ENCODE assay signal across 13 mouse cellular contexts in the genomic region with DNA sequence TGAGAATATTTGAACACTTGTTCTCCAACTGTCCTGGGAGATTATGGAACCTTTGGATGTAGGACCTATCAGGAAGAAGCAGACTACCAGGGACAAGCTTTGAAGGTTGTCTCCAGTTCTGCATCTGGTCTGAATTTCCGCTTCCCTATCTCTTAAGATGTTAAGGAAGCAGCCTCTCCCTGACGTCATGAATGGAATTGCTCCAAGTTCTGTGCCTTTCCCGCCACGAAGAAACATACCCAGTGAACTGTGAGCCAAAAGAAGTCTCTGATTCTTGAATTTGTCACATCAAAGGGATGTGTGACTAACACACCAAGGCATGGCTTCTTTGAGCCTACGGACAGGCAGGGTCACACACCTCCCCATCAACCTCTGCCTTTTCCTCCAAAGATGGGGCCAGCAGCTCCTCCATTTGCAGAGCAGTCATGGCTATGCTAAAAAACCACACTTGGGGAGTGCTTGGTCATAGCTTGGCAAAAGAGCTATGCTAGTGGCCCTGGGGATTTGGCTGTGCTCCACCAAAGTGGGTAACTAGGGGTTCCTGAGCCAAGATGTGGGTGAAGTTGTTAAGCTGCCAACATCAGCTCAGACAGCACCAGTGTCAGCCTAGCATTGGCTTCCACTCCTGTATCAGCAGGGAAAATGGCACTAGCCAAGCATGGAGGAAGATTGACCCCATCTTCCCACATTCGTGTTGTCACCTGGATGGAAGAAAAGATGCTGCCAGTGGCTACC.
DNase-seq lines count a peak whose midpoint lies in the region; ATAC-seq lines count a peak whose summit lies in the region.
"Had no signal": no experiment of that assay in that cellular context is flagged by ENCODE, and none has a peak within 500 bp of the region (broad histone marks: within the 10 kb centered on the region; RNA-seq: fewer than 3 reads in every experiment).

No protein-coding gene starts in this region.

- no peak for ATAC-seq in megakaryocyte, adult 5-6 weeks (ENCODE audit: poor library complexity, severe bottlenecking)

- H3K4me3 ChIP-seq in megakaryocyte, embryonic 14.5 days (replicated peaks), result peak overlapping the region; percentile 19
- H3K4me3 ChIP-seq: hindbrain, embryonic 10.5 days; myocyte; stomach, embryonic 15.5 days had no signal

- no peaks in the 10 kb centered on the region for H3K27me3 ChIP-seq in megakaryocyte, embryonic 14.5 days (replicated peaks)
- H3K27me3 ChIP-seq: stomach, embryonic 15.5 days had no signal

- H3K9me3 ChIP-seq in megakaryocyte, embryonic 14.5 days, result peaks cover 58% of the 10 kb centered on the region
- H3K9me3 ChIP-seq: hindbrain, embryonic 10.5 days; stomach, embryonic 15.5 days had no signal

- intact Hi-C loops in left cerebral cortex, postnatal 10 days (cut with DNase I), result no loop called here
- intact Hi-C loops in heart, postnatal 25 days (cut with DNase I), result no loop called here

- H3K36me3 ChIP-seq in megakaryocyte, embryonic 14.5 days (replicated peaks; ENCODE audit: low read length), result no peaks in the 10 kb centered on the region
- H3K36me3 ChIP-seq: hindbrain, embryonic 10.5 days; stomach, embryonic 15.5 days had no signal

- peak; percentile 4 for DNase-seq in adrenal gland, adult 2 months
- DNase-seq in adrenal gland, adult 8-10 months, result no peak
- DNase-seq in left cerebral cortex, postnatal 10 days (ENCODE audit: extremely low spot score in 1 of 2, low spot score in 2 of 2), result peak; percentile 23 to 46
- DNase-seq in telencephalon, adult 2 months (ENCODE audit: low read depth, low spot score), result peak; percentile 24
- DNase-seq in kidney, adult 9 months, result no peak
- no peak for DNase-seq in heart, postnatal 25 days (ENCODE audit: low spot score)
- DNase-seq: heart, adult 11 months; lung, postnatal 4 days had no signal

- H3K4me1 ChIP-seq in megakaryocyte, embryonic 14.5 days, result no peaks in the 10 kb centered on the region
- H3K4me1 ChIP-seq: hindbrain, embryonic 10.5 days; stomach, embryonic 15.5 days had no signal

Comparison
In these comparisons a context has a peak if more than half of its experiments do, and no peak if none do; other contexts are left out.
1. DNase-seq: peak in adrenal gland, adult 2 months (single experiment), left cerebral cortex, postnatal 10 days (2 of 2) and telencephalon, adult 2 months (single experiment); none in adrenal gland, adult 8-10 months (single experiment), kidney, adult 9 months (single experiment) and heart, postnatal 25 days (single experiment).